ENCODE assay signal across 8 mouse cellular contexts in genomic region chr8:105854303-105854702, GRCm38 (mm10). TPM values are rescaled to one million over a fixed set of nuclear protein-coding genes. Genes with fewer than 3 reads are reported as not detected.
DNase-seq lines count a peak whose midpoint lies in the region; ATAC-seq and TF ChIP-seq lines count a peak whose summit lies in the region.
"Had no signal": no experiment of that assay in that cellular context is flagged by ENCODE, and none has a peak within 500 bp of the region (broad histone marks: within the 10 kb centered on the region; RNA-seq: fewer than 3 reads in every experiment).

No protein-coding gene starts in this region.

- peak overlapping the region; percentile 96 for H3K27ac ChIP-seq in forebrain, embryonic 10.5 days
- H3K27ac ChIP-seq in intestine, embryonic 16.5 days (ENCODE audit: low read length), result no peak overlapping the region
- no peak overlapping the region; the same call in 1 of the 2 replicates for H3K27ac ChIP-seq in neural tube, embryonic 14.5 days (ENCODE audit: low read depth, low read length)

- no peak for DNase-seq in lung, adult 2 months
- no peak for DNase-seq in lung, postnatal 36 days
- no peak for DNase-seq in forebrain, embryonic 10.5 days (ENCODE audit: extremely low spot score, low spot score)
- no peak for DNase-seq in MN1 (ENCODE audit: low spot score)
- no peak for DNase-seq in adipocyte (ENCODE audit: low spot score)

- no peak overlapping the region for H3K4me3 ChIP-seq in lung, adult 2 months (replicated peaks; ENCODE audit: extremely low read depth, low read depth, low read length)
- peak overlapping the region; percentile 75 for H3K4me3 ChIP-seq in forebrain, embryonic 10.5 days
- peak overlapping the region; percentile 84 for H3K4me3 ChIP-seq in intestine, embryonic 16.5 days (ENCODE audit: low read length)
- peak overlapping the region; percentile 78 for H3K4me3 ChIP-seq in neural tube, embryonic 14.5 days (ENCODE audit: low read depth, low read length)

- 0 out of 2 replicates have a peak, but pooled peaks have one; percentile 11 for TF ChIP-seq CTCF in lung, adult 2 months (IDR thresholded peaks at IDR 0.05; ENCODE audit: insufficient read depth, low read length)

- peaks cover 27% of the 10 kb centered on the region for H3K36me3 ChIP-seq in forebrain, embryonic 10.5 days (replicated peaks)
- no peaks in the 10 kb centered on the region for H3K36me3 ChIP-seq in intestine, embryonic 16.5 days (ENCODE audit: control insufficient read depth, insufficient read depth, low read length)
- no peaks in the 10 kb centered on the region; the same call in 1 of the 2 replicates for H3K36me3 ChIP-seq in neural tube, embryonic 14.5 days (ENCODE audit: control insufficient read depth, insufficient read depth, low read length)

- no peak for TF ChIP-seq POLR2A in lung, adult 2 months (IDR thresholded peaks at IDR 0.05; ENCODE audit: borderline replicate concordance, extremely low read depth, low read depth, low read length)

- peaks cover 13% of the 10 kb centered on the region for H3K4me1 ChIP-seq in lung, adult 2 months (ENCODE audit: control insufficient read depth, insufficient read depth, low read length)
- H3K4me1 ChIP-seq in forebrain, embryonic 10.5 days, result peaks cover 59% of the 10 kb centered on the region
- H3K4me1 ChIP-seq in intestine, embryonic 16.5 days (ENCODE audit: control insufficient read depth, insufficient read depth, low read length), result peaks cover 29% of the 10 kb centered on the region
- H3K4me1 ChIP-seq in neural tube, embryonic 14.5 days (ENCODE audit: control insufficient read depth, insufficient read depth, low read length), result peaks cover 31% of the 10 kb centered on the region

- no peaks in the 10 kb centered on the region for H3K27me3 ChIP-seq in forebrain, embryonic 10.5 days (ENCODE audit: poor library complexity, severe bottlenecking)
- H3K27me3 ChIP-seq in intestine, embryonic 16.5 days (replicated peaks; ENCODE audit: control insufficient read depth, insufficient read depth, low read length), result no peaks in the 10 kb centered on the region
- H3K27me3 ChIP-seq in neural tube, embryonic 14.5 days (ENCODE audit: control insufficient read depth, insufficient read depth, low read length), result no peaks in the 10 kb centered on the region

- peak overlapping the region; percentile 87 for H3K9ac ChIP-seq in intestine, embryonic 16.5 days (ENCODE audit: low read depth, low read length)
- H3K9ac ChIP-seq in neural tube, embryonic 14.5 days (replicated peaks; ENCODE audit: low read depth, low read length), result peak overlapping the region; percentile 69

- no peak for ATAC-seq in intestine, embryonic 16.5 days
- ATAC-seq in neural tube, embryonic 14.5 days (ENCODE audit: low read depth), result no peak

- H3K9me3 ChIP-seq in forebrain, embryonic 10.5 days, result no peaks in the 10 kb centered on the region
- H3K9me3 ChIP-seq in intestine, embryonic 16.5 days (ENCODE audit: control insufficient read depth, low read length), result no peaks in the 10 kb centered on the region
- H3K9me3 ChIP-seq in neural tube, embryonic 14.5 days (ENCODE audit: control insufficient read depth, low read length), result no peaks in the 10 kb centered on the region

- WGBS in lung, adult 2 months, result 29% methylated on average over 8 of the region's 8 CpGs
- WGBS in forebrain, embryonic 10.5 days, result 28% methylated on average over 8 of the region's 8 CpGs
- 24% methylated on average over 8 of the region's 8 CpGs for WGBS in intestine, embryonic 16.5 days
- 27% methylated on average over 8 of the region's 8 CpGs for WGBS in neural tube, embryonic 14.5 days

- peak overlapping the region; percentile 37; the same call in 1 of the 2 replicates for H3K4me2 ChIP-seq in intestine, embryonic 16.5 days (ENCODE audit: low read depth, low read length)
- H3K4me2 ChIP-seq in neural tube, embryonic 14.5 days (ENCODE audit: low read depth, low read length), result peak overlapping the region; percentile 18; the same call in 1 of the 2 replicates

RNA-seq across cellular contexts. Expression of gene Thap11, which starts 0.6 kb away (rescaled TPM):
- polyA plus RNA-seq in lung, adult 2 months (2012; rRNA removed), result 54.9 and 60.8 TPM in 2 replicates
- polyA plus RNA-seq in forebrain, embryonic 10.5 days (2016; fragmentation: Nextera tagmentation; extraction: Ambion mirVana), result 80.2 and 81.3 TPM in 2 replicates
- 49.4 and 49.6 TPM in 2 replicates for polyA plus RNA-seq in intestine, embryonic 16.5 days (2015; fragmentation: Nextera tagmentation; extraction: Ambion mirVana)
- 44.1 and 54.1 TPM in 2 replicates for polyA plus RNA-seq in neural tube, embryonic 14.5 days (2014; fragmentation: Nextera tagmentation; extraction: Ambion mirVana)

RNA-seq across cellular contexts. Expression of gene Cenpt, which starts 1.2 kb away (rescaled TPM):
- 12.0 and 17.4 TPM in 2 replicates for polyA plus RNA-seq in lung, adult 2 months (2012; rRNA removed)
- polyA plus RNA-seq in forebrain, embryonic 10.5 days (2016; fragmentation: Nextera tagmentation; extraction: Ambion mirVana), result 49.5 and 57.9 TPM in 2 replicates
- polyA plus RNA-seq in intestine, embryonic 16.5 days (2015; fragmentation: Nextera tagmentation; extraction: Ambion mirVana), result 25.5 and 28.9 TPM in 2 replicates
- 49.6 and 51.4 TPM in 2 replicates for polyA plus RNA-seq in neural tube, embryonic 14.5 days (2014; fragmentation: Nextera tagmentation; extraction: Ambion mirVana)

RNA-seq across cellular contexts. Expression of gene Nutf2, which starts 6.1 kb away (rescaled TPM):
- 17.9 and 27.0 TPM in 2 replicates for polyA plus RNA-seq in lung, adult 2 months (2012; rRNA removed)
- 394 and 447 TPM in 2 replicates for polyA plus RNA-seq in forebrain, embryonic 10.5 days (2016; fragmentation: Nextera tagmentation; extraction: Ambion mirVana)
- 165 and 207 TPM in 2 replicates for polyA plus RNA-seq in intestine, embryonic 16.5 days (2015; fragmentation: Nextera tagmentation; extraction: Ambion mirVana)
- polyA plus RNA-seq in neural tube, embryonic 14.5 days (2014; fragmentation: Nextera tagmentation; extraction: Ambion mirVana), result 141 and 176 TPM in 2 replicates

RNA-seq across cellular contexts. Expression of gene Edc4, which starts 26.4 kb away (rescaled TPM):
- 78.8 and 90.9 TPM in 2 replicates for polyA plus RNA-seq in lung, adult 2 months (2012; rRNA removed)
- polyA plus RNA-seq in forebrain, embryonic 10.5 days (2016; fragmentation: Nextera tagmentation; extraction: Ambion mirVana), result 73.7 and 75.2 TPM in 2 replicates
- polyA plus RNA-seq in intestine, embryonic 16.5 days (2015; fragmentation: Nextera tagmentation; extraction: Ambion mirVana), result 31.6 and 34.9 TPM in 2 replicates
- polyA plus RNA-seq in neural tube, embryonic 14.5 days (2014; fragmentation: Nextera tagmentation; extraction: Ambion mirVana), result 38.3 and 44.9 TPM in 2 replicates

RNA-seq across cellular contexts. Expression of gene Tsnaxip1, which starts 26.8 kb away (rescaled TPM):
- polyA plus RNA-seq in lung, adult 2 months (2012; rRNA removed), result 1.0 and 2.2 TPM in 2 replicates
- polyA plus RNA-seq in forebrain, embryonic 10.5 days (2016; fragmentation: Nextera tagmentation; extraction: Ambion mirVana), result 0.06 and 0.07 TPM in 2 replicates
- not detected in 2 replicates for polyA plus RNA-seq in intestine, embryonic 16.5 days (2015; fragmentation: Nextera tagmentation; extraction: Ambion mirVana)
- polyA plus RNA-seq in neural tube, embryonic 14.5 days (2014; fragmentation: Nextera tagmentation; extraction: Ambion mirVana), result 0.26 and 0.28 TPM in 2 replicates
- polyA plus RNA-seq: large intestine, adult 2 months had no signal
